Mouse (Mus musculus) right cerebral cortex, postnatal 36 days (tissue): ENCODE results near the gene Slc9a9.

ENCODE experiments used
- DNase-seq, 2 experiments: peaks; one replicate each; pipeline ENCODE4 v3.0.0; 2022; ENCODE audit warnings: low spot score in 2 of 2, mixed read lengths in 1 of 2

Slc9a9 gene

GRCm38 (mm10) chr9:95151746-95152145 lies 482.0 kb downstream of the Slc9a9 start:
- DNase-seq, result peak in 1 of 2 experiments; percentile 12

- no peak for DNase-seq
Observed at GRCm38 (mm10) chr9:95153966-95154365, 484.3 kb downstream of the Slc9a9 start.

- DNase-seq, result no peak
Observed at GRCm38 (mm10) chr9:95157948-95158347, 488.2 kb downstream of the Slc9a9 start.

- DNase-seq, result no peak
Observed at GRCm38 (mm10) chr9:95158916-95159315, 489.2 kb downstream of the Slc9a9 start.

GRCm38 (mm10) chr9:95160575-95161300 lies 491.0 kb downstream of the Slc9a9 start:
- DNase-seq, result no peak

- no peak for DNase-seq
Observed at GRCm38 (mm10) chr9:95161699-95162098, 492.0 kb downstream of the Slc9a9 start.

GRCm38 (mm10) chr9:95166224-95166623 lies 496.5 kb downstream of the Slc9a9 start:
- DNase-seq, result peak; percentile 12 to 25

- DNase-seq, result no peak
Observed at GRCm38 (mm10) chr9:95167806-95168205, 498.1 kb downstream of the Slc9a9 start.

- DNase-seq, result peak; percentile 38 to 45
Observed at GRCm38 (mm10) chr9:95168487-95169008, 498.8 kb downstream of the Slc9a9 start.

- DNase-seq, result no peak
Observed at GRCm38 (mm10) chr9:95178170-95178569, 508.5 kb downstream of the Slc9a9 start.

- DNase-seq, result no peak
Observed at GRCm38 (mm10) chr9:95180005-95180404, 510.3 kb downstream of the Slc9a9 start.

GRCm38 (mm10) chr9:95180569-95180968 lies 510.9 kb downstream of the Slc9a9 start:
- DNase-seq, result no peak

GRCm38 (mm10) chr9:95181241-95182043 lies 511.7 kb downstream of the Slc9a9 start:
- no peak for DNase-seq

GRCm38 (mm10) chr9:95182272-95182671 lies 512.6 kb downstream of the Slc9a9 start:
- no peak for DNase-seq

GRCm38 (mm10) chr9:95184453-95184852 lies 514.7 kb downstream of the Slc9a9 start:
- DNase-seq, result no peak

GRCm38 (mm10) chr9:95185840-95186239 lies 516.1 kb downstream of the Slc9a9 start:
- no peak for DNase-seq

GRCm38 (mm10) chr9:95186386-95187289 lies 516.9 kb downstream of the Slc9a9 start:
- no peak for DNase-seq

- no peak for DNase-seq
Observed at GRCm38 (mm10) chr9:95188362-95189217, 518.9 kb downstream of the Slc9a9 start.

GRCm38 (mm10) chr9:95189218-95189605 lies 519.5 kb downstream of the Slc9a9 start:
- DNase-seq, result no peak

- no peak for DNase-seq
Observed at GRCm38 (mm10) chr9:95191442-95191841, 521.7 kb downstream of the Slc9a9 start.
